Mouse (Mus musculus) forebrain, embryonic 10.5 days (tissue): Measurements from ENCODE around the gene Pld3. TPM values are rescaled to one million over a fixed set of nuclear protein-coding genes. Genes with fewer than 3 reads are reported as not detected.
"Not testable (repeated sequence)": the region's sequence is repeated elsewhere in the genome, so short reads cannot be mapped to it uniquely, and the experiment has no call there.

Experiments used
- DNase-seq: peaks from one replicate; pipeline ENCODE4 v3.0.0-alpha.2; 2017; ENCODE audit warnings: low spot score; ENCODE audit errors: extremely low spot score
- H3K27ac ChIP-seq: fragments of 300-500 bp; sonication (generic); 2 replicates; pipeline ENCODE4 v1.5.1; 2016; ENCODE audit warnings: mild to moderate bottlenecking
- H3K27me3 ChIP-seq: fragments of 300-500 bp; sonication (generic); 2 replicates; pipeline ENCODE4 v1.6.1; 2016; ENCODE audit warnings: mild to moderate bottlenecking; ENCODE audit not compliant: poor library complexity, severe bottlenecking
- H3K36me3 ChIP-seq: fragments of 300-500 bp; sonication (generic); replicated peaks from 2 replicates; pipeline ENCODE4 v1.6.1; 2016; ENCODE audit warnings: mild to moderate bottlenecking, moderate library complexity
- H3K4me1 ChIP-seq: fragments of 300-500 bp; sonication (generic); 2 replicates; pipeline ENCODE4 v1.6.1; 2016
- H3K4me3 ChIP-seq: fragments of 300-500 bp; sonication (generic); 2 replicates; pipeline ENCODE4 v1.5.1; 2016; ENCODE audit warnings: mild to moderate bottlenecking, moderate library complexity
- H3K9me3 ChIP-seq: fragments of 300-500 bp; sonication (generic); 2 replicates; pipeline ENCODE4 v1.6.1; 2016; ENCODE audit warnings: mild to moderate bottlenecking, moderate library complexity
- WGBS: fragments of 180-500 bp; shearing (Covaris S2); methylation state at CpG from one replicate; pipeline ENCODE4 v1.1.7; 2016; 5-methylcytosine and 5-hydroxymethylcytosine counted together
- polyA plus RNA-seq: library from polyadenylated mRNA; unstranded; fragments of >200 nt; fragmentation: Nextera tagmentation; extraction: Ambion mirVana; gene quantifications from 2 replicates; pipeline ENCODE4 v1.2.1, GENCODE M21; 2016

The Pld3 gene
- polyA plus RNA-seq, 1 experiment from 2014 or later = 41.9 TPM

DNA sequence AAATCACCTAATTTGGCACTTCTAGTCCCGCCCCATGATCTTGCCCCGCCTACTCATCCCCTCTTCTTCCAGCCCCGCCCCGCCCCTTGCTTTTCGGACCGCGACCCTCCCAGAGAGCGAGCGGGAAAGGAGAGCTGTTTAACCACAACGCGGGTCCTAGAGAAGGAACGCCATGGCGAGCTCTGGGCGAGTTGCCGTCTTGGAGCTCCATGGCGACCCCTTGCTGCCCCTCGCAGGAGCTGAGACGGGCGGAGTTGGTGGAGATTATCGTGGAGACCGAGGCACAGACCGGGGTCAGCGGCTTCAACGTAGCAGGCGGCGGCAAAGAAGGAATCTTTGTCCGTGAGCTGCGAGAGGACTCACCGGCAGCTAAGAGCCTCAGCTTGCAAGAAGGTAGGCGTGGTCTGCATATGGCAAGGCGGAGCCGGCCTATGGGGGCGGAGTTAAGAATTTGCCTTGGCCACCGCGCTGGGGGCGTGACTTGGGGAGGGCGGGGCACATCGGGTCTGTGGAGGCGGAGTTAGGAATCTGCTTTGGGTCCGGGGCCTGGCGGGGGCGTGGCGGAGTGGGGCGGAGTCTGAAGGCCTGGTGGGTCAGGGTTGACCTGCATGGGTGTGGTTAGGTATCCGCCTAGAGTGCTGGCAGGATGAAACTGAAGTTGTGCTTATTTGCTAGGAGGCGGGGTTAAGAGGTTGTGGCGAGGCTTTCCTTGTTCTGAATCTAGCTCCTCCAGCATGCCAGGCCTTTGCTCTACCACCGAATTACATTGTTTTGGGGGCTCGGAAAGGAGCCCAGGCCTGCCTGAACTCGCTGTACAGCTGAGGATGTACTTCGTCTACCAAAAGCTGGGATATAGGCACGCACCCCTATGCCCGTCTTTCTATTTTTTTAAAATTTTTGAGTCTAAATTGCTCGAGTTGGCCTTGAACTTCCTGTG, 45.0 kb downstream of the Pld3 start:
- Histone ChIP-seq H3K27me3 (no peaks in the 10 kb centered on the region), H3K27ac (peak overlapping the region; percentile 97), H3K9me3 (no peaks in the 10 kb centered on the region), H3K4me3 (peak overlapping the region; percentile 65), H3K36me3 (no peaks in the 10 kb centered on the region), H3K4me1 (peaks cover 28% of the 10 kb centered on the region)
- peak; percentile 100 for DNase-seq
- WGBS = under 1% methylated on average over 54 of the region's 54 CpGs

- Histone ChIP-seq H3K27me3 (no peaks in the 10 kb centered on the region), H3K4me3 (peak overlapping the region; percentile 65), H3K36me3 (no peaks in the 10 kb centered on the region), H3K9me3 (no peaks in the 10 kb centered on the region), H3K27ac (peak overlapping the region; percentile 97), H3K4me1 (peaks cover 28% of the 10 kb centered on the region)
- DNase-seq = no peak
- WGBS = 55% methylated on average over 9 of the region's 9 CpGs
These were observed 46.1 kb downstream of the Pld3 start for GRCm38 (mm10) chr7:27506765-27507370.

GRCm38 (mm10) chr7:27501620-27502019, 51.4 kb downstream of the Pld3 start:
- Histone ChIP-seq H3K4me3 (no peak overlapping the region), H3K27ac (no peak overlapping the region), H3K9me3 (no peaks in the 10 kb centered on the region), H3K4me1 (peaks cover 6% of the 10 kb centered on the region), H3K27me3 (no peaks in the 10 kb centered on the region), H3K36me3 (no peaks in the 10 kb centered on the region)
- WGBS = 70% methylated on average over 4 of the region's 4 CpGs
- DNase-seq = no peak

DNA sequence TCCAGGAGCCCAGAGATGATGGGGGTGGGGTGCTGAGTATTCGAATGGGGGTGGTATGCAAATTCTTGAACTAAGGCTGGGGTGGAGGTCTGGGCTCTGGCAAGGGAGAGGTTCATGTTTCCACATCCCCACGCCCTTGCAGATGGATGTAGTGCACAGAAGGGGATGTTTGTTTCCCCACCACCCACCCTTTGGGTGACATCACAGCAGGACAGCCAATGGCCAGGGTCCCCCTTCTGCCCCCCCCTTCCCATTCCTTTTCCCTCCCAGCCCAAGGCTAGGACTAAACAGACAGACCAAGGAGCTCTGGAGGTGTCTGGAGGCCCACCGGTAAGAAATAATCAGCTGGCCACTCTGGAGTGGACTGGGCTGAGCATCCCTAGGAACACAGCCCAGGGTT, 54.0 kb downstream of the Pld3 start, which contains the start of gene Prx:
Gene Prx (plus strand): TSS at position 289 of the 400 bp plus-strand sequence.
- no peaks in the 10 kb centered on the region for H3K36me3 ChIP-seq
- H3K4me1 ChIP-seq = no peaks in the 10 kb centered on the region
- H3K4me3 ChIP-seq = no peak within 1 kb of the TSS
- H3K27ac ChIP-seq = no peak within 1 kb of the TSS
- 63% methylated on average over 3 of the region's 3 CpGs for WGBS
- DNase-seq = no peak
- no peaks in the 10 kb centered on the region for H3K27me3 ChIP-seq
- H3K9me3 ChIP-seq = no peaks in the 10 kb centered on the region

DNA sequence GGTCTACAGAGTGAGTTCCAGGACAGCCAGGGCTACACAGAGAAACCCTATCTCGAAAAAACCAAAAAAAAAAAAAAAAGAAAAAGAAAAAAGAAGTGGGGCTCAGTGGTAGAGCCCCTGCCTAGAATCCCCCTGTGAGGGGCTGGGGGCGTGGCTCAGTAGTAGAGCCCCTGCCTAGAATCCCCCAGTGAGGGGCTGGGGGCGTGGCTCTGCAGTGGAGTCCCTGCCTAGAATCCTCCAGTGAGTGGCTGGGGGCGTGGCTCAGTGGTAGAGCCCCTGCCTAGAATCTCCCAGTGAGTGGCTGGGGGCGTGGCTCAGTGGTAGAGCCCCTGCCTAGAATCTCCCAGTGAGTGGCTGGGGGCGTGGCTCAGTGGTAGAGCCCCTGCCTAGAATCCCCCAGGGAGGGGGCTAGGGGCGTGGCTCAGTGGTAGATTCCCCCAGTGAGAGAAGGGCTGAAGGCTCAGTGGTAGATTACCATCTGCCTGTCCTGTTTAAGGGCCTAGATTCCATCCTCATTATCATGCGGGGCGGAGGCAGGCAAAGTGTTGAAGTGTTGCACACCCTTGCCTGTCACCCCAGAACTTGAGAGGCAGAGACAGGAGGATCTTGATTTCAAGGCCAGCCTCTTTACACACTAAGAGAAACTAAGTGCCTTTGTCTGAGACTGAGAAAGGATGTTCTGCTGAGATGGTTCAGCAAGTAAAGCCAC, 58.2 kb downstream of the Pld3 start:
- 89% methylated on average over 9 of the region's 9 CpGs for WGBS
- H3K27me3 ChIP-seq, H3K9me3 ChIP-seq, DNase-seq, H3K36me3 ChIP-seq, H3K4me3 ChIP-seq, H3K27ac ChIP-seq: not testable (repeated sequence)
- peaks cover 22% of the 10 kb centered on the region for H3K4me1 ChIP-seq

- Histone ChIP-seq H3K27ac (0 out of 2 replicates have a peak overlapping the region, but pooled peaks have one; percentile 2), H3K4me1 (peaks cover 30% of the 10 kb centered on the region), H3K9me3 (no peaks in the 10 kb centered on the region), H3K36me3 (peaks cover 10% of the 10 kb centered on the region), H3K27me3 (peaks cover 11% of the 10 kb centered on the region), H3K4me3 (no peak overlapping the region)
- DNase-seq = no peak
- 91% methylated on average over 5 of the region's 5 CpGs for WGBS
These were observed 59.6 kb downstream of the Pld3 start for GRCm38 (mm10) chr7:27493450-27493849.

DNA sequence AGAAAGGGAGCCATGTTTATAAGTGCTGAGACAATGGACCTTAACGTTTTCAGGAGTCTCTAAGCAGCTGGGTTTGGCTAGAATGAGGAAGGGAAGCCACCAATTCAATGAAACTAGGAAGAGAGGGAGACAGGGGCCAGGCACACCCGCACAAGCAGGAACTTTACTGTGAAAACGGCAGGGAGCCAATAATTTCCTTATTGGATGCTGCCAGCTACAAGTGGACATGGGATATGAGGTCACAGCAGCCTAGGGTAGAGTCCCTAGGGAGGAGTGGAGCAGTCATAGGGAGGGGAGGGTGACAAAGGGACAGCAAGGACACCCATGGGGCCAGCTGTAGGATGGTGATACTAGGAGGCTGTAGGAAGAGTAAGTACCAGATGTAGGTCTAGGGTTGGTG, 60.0 kb downstream of the Pld3 start:
- WGBS = 83% methylated on average over 3 of the region's 3 CpGs
- no peak for DNase-seq

DNA sequence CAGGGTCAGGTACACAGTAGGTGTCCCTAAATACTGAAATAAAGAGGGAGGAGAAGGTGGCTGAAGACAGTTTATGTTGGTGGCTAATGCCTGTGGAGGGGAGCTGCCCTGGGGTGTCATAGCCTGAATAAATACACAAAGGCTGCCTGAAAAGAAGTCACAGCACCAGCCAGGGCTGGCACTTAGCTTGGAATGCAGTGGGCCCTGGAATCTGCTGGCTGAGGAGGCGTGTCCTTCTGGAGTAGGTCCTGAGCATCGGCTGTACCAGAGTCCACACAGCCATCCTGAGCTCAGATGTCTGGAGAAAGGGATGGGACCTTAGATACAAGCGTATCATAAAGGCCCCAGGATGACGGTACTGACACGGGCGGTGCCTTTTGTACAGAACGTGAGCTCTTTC, 61.2 kb downstream of the Pld3 start:
- DNase-seq = no peak
- Histone ChIP-seq H3K4me1 (peaks cover 43% of the 10 kb centered on the region), H3K36me3 (peaks cover 10% of the 10 kb centered on the region), H3K9me3 (no peaks in the 10 kb centered on the region), H3K27ac (no peak overlapping the region), H3K27me3 (peaks cover 11% of the 10 kb centered on the region), H3K4me3 (no peak overlapping the region)
- 85% methylated on average over 7 of the region's 7 CpGs for WGBS

More for the DNA sequence above, 60.0 kb downstream of the Pld3 start:
- no peaks in the 10 kb centered on the region for H3K9me3 ChIP-seq
- H3K27ac ChIP-seq = no peak overlapping the region
- no peak overlapping the region for H3K4me3 ChIP-seq
- H3K36me3 ChIP-seq = peaks cover 10% of the 10 kb centered on the region
- peaks cover 34% of the 10 kb centered on the region for H3K4me1 ChIP-seq
- H3K27me3 ChIP-seq = peaks cover 11% of the 10 kb centered on the region

DNA sequence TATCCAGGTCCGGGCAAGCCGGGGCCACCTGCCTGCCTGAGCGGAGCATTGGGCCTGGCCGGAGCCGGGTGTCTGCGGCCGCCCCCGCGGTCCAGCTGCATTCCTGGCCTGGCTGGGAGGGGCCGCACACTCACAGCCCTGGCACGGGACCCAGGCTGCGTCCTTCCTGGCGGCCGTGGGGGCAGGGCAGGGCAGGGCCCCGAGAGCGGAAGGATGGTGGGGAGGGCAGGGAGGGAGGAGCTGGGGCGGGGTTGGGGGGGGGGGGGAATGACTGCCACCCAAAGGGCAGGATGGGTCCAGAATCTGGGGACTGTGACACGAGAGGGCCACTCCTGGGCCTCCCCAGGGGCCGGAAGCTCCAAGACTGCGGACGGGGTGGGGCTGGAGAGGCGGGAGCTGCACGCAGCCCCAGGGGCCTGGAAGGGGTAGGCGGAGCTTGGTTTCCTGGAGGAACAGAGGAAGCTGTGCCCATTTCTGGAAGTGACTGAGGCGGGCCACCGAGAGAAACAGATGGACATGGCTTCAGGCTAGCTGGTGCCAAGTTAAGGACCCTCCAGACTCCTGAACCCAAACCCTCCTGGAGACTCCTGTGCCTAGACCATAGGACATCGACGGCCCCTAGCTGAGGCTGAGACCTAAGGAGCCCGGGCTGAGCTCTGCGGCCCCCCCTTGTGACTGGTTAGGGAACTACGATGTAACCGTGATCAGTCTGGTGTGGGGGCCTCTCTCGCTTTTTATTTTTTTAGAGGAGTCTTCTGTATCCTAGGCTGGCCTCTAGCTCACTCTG, 62.3 kb downstream of the Pld3 start:
- Histone ChIP-seq H3K4me1 (peaks cover 50% of the 10 kb centered on the region), H3K27ac (peak overlapping the region; percentile 91), H3K36me3 (peaks cover 10% of the 10 kb centered on the region), H3K4me3 (peak overlapping the region; percentile 59), H3K27me3 (peaks cover 11% of the 10 kb centered on the region), H3K9me3 (no peaks in the 10 kb centered on the region)
- peak; percentile 82 for DNase-seq
- WGBS = 1% methylated on average over 33 of the region's 33 CpGs

DNA sequence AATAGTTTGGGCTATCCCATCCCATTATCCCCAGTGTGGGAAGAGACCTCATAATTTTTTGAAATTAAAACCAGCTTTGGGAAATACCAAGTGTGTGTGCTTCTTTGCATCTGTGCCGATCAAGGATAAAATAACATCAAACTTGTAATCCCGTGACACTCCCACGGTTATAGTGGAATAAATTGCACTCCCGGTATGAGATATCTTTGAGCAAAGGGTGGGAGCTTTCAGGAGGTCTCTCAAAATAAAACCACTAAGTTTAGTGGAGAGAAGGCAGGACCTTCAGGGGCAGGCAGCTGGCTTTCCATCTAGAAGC, 62.8 kb downstream of the Pld3 start:
- Histone ChIP-seq H3K27ac (peak overlapping the region; percentile 91), H3K27me3 (peaks cover 15% of the 10 kb centered on the region), H3K4me1 (peaks cover 50% of the 10 kb centered on the region), H3K9me3 (no peaks in the 10 kb centered on the region), H3K36me3 (peaks cover 10% of the 10 kb centered on the region), H3K4me3 (peak overlapping the region; percentile 59)
- 42% methylated on average over 4 of the region's 4 CpGs for WGBS
- no peak for DNase-seq

GRCm38 (mm10) chr7:27489270-27489869, 63.6 kb downstream of the Pld3 start:
- peak overlapping the region; percentile 59 for H3K4me3 ChIP-seq
- peaks cover 15% of the 10 kb centered on the region for H3K27me3 ChIP-seq
- 90% methylated on average over 25 of the region's 25 CpGs for WGBS
- H3K27ac ChIP-seq = peak overlapping the region; percentile 91
- H3K4me1 ChIP-seq = peaks cover 50% of the 10 kb centered on the region
- no peaks in the 10 kb centered on the region for H3K9me3 ChIP-seq
- H3K36me3 ChIP-seq = peaks cover 10% of the 10 kb centered on the region
- no peak for DNase-seq
